ENCODE assay signal across 24 mouse cellular contexts in genomic region chr6:48803406-48804051, GRCm38 (mm10). TPM values are rescaled to one million over a fixed set of nuclear protein-coding genes. Genes with fewer than 3 reads are reported as not detected.
A peak's percentile ranks its signal among the peaks of the same experiment; 100 is the strongest.
DNase-seq lines count a peak whose midpoint lies in the region; ATAC-seq and TF ChIP-seq lines count a peak whose summit lies in the region.
"Had no signal": no experiment of that assay in that cellular context is flagged by ENCODE, and none has a peak within 500 bp of the region (broad histone marks: within the 10 kb centered on the region; RNA-seq: fewer than 3 reads in every experiment).

No protein-coding gene starts in this region.

- no peak for TF ChIP-seq EP300 in lung, postnatal 0 days (IDR thresholded peaks at IDR 0.05)

- no peaks in the 10 kb centered on the region for H3K9me3 ChIP-seq in lung, postnatal 0 days (ENCODE audit: low read length)
- 0 out of 2 replicates have a peak, but pooled peaks cover 5% of the 10 kb centered on the region for H3K9me3 ChIP-seq in hindbrain, embryonic 13.5 days
- H3K9me3 ChIP-seq: embryonic facial prominence, embryonic 13.5 days; forebrain, embryonic 13.5 days had no signal

- H3K4me2 ChIP-seq in lung, postnatal 0 days (replicated peaks; ENCODE audit: low read depth, low read length): no peak overlapping the region
- no peak overlapping the region for H3K4me2 ChIP-seq in hindbrain, embryonic 13.5 days
- H3K4me2 ChIP-seq: embryonic facial prominence, embryonic 13.5 days; forebrain, embryonic 13.5 days; heart, embryonic 13.5 days; hindbrain, embryonic 14.5 days had no signal

- no peak overlapping the region for H3K27ac ChIP-seq in lung, postnatal 0 days (ENCODE audit: low read length)
- H3K27ac ChIP-seq in hindbrain, embryonic 13.5 days: no peak overlapping the region
- H3K27ac ChIP-seq: embryonic facial prominence, embryonic 13.5 days; forebrain, embryonic 13.5 days; heart, embryonic 13.5 days; hindbrain, embryonic 14.5 days had no signal

- no peak overlapping the region for H3K4me3 ChIP-seq in lung, postnatal 0 days (ENCODE audit: low read depth, low read length)
- no peak overlapping the region for H3K4me3 ChIP-seq in hindbrain, embryonic 13.5 days
- H3K4me3 ChIP-seq: embryonic facial prominence, embryonic 13.5 days; forebrain, embryonic 13.5 days; heart, embryonic 13.5 days had no signal

- DNase-seq in CD4-positive, CD25-positive, alpha-beta regulatory T cell, adult 2 months (ENCODE audit: low read depth, low spot score): peak; percentile 24
- peak; percentile 14 for DNase-seq in lung, postnatal 0 days (ENCODE audit: low spot score)
- DNase-seq in lung, postnatal 4 days: no peak
- peak; percentile 36 for DNase-seq in naive thymus-derived CD4-positive, alpha-beta T cell, adult 2 months (ENCODE audit: low read depth)
- DNase-seq in lung, postnatal 14 days: no peak
- DNase-seq: adrenal gland, adult 2 months; adrenal gland, postnatal 36 days; cerebellum, adult 11-12 months; cerebellum, adult 9-10 months; cerebellum, postnatal 25 days; gastrocnemius, postnatal 36 days; heart, postnatal 4 days; kidney, adult 18-20 months had no signal

- ATAC-seq in CD4-positive, CD25-positive, alpha-beta regulatory T cell, adult 4 months: no peak
- no peak for ATAC-seq in lung, postnatal 0 days
- ATAC-seq in activated CD4-positive, CD25-positive, alpha-beta regulatory T cell, adult 4 months: peak; percentile 15
- no peak for ATAC-seq in hindbrain, embryonic 13.5 days (ENCODE audit: low FRiP score)
- ATAC-seq: forebrain, embryonic 13.5 days; inflammation-experienced regulatory T-cells, adult 6 months had no signal

- H3K36me3 ChIP-seq in lung, postnatal 0 days (ENCODE audit: insufficient read depth, low read length): no peaks in the 10 kb centered on the region
- no peaks in the 10 kb centered on the region for H3K36me3 ChIP-seq in hindbrain, embryonic 13.5 days
- H3K36me3 ChIP-seq: embryonic facial prominence, embryonic 13.5 days; G1E; heart, embryonic 13.5 days had no signal

- no peaks in the 10 kb centered on the region for H3K27me3 ChIP-seq in lung, postnatal 0 days (replicated peaks; ENCODE audit: insufficient read depth, low read length)
- no peaks in the 10 kb centered on the region for H3K27me3 ChIP-seq in hindbrain, embryonic 13.5 days
- H3K27me3 ChIP-seq: embryonic facial prominence, embryonic 13.5 days; forebrain, embryonic 13.5 days; heart, embryonic 13.5 days had no signal

- no peak overlapping the region for H3K9ac ChIP-seq in lung, postnatal 0 days (replicated peaks; ENCODE audit: low read depth)
- no peak overlapping the region for H3K9ac ChIP-seq in hindbrain, embryonic 13.5 days
- H3K9ac ChIP-seq: embryonic facial prominence, embryonic 13.5 days; forebrain, embryonic 13.5 days; heart, embryonic 13.5 days; hindbrain, embryonic 14.5 days had no signal

- no peaks in the 10 kb centered on the region for H3K4me1 ChIP-seq in lung, postnatal 0 days (ENCODE audit: insufficient read depth, low read depth, low read length)
- no peaks in the 10 kb centered on the region for H3K4me1 ChIP-seq in hindbrain, embryonic 13.5 days (replicated peaks)
- H3K4me1 ChIP-seq: embryonic facial prominence, embryonic 13.5 days; forebrain, embryonic 13.5 days; heart, embryonic 13.5 days had no signal

- TF ChIP-seq CTCF in lung, postnatal 0 days (IDR thresholded peaks at IDR 0.05): no peak

RNA-seq across cellular contexts. Expression of gene Gimap3, which starts 32.9 kb away (rescaled TPM):
- polyA plus RNA-seq in CD4-positive, CD25-positive, alpha-beta regulatory T cell, adult 4 months (2017; shearing (Covaris generic)): 1,000 to 10,000 TPM; 1,659 to 2,511 TPM
- 0.31 and 0.61 TPM in 2 replicates for polyA plus RNA-seq in lung, postnatal 0 days (2015; fragmentation: Nextera tagmentation; extraction: Ambion mirVana)
- polyA plus RNA-seq in activated CD4-positive, CD25-positive, alpha-beta regulatory T cell, adult 4 months (2017; shearing (Covaris generic)): 1,000 to 10,000 TPM; 1,102 to 1,198 TPM
- polyA plus RNA-seq in hindbrain, embryonic 13.5 days (2015; fragmentation: Nextera tagmentation; extraction: Ambion mirVana): not detected in 2 replicates
- polyA plus RNA-seq: C2C12; embryonic facial prominence, embryonic 13.5 days; forebrain, embryonic 13.5 days; G1E; heart, embryonic 13.5 days; heart, postnatal 0 days; hindbrain, embryonic 14.5 days had no signal

RNA-seq across cellular contexts. Expression of gene Tmem176a, which starts 37.2 kb away (rescaled TPM):
- polyA plus RNA-seq in CD4-positive, CD25-positive, alpha-beta regulatory T cell, adult 4 months (2017; shearing (Covaris generic)): 10 to 100 TPM; 14.0 to 16.7 TPM
- 485 and 539 TPM in 2 replicates for polyA plus RNA-seq in lung, postnatal 0 days (2015; fragmentation: Nextera tagmentation; extraction: Ambion mirVana)
- 10 to 100 TPM; 14.5 to 16.2 TPM for polyA plus RNA-seq in activated CD4-positive, CD25-positive, alpha-beta regulatory T cell, adult 4 months (2017; shearing (Covaris generic))
- polyA plus RNA-seq in hindbrain, embryonic 13.5 days (2015; fragmentation: Nextera tagmentation; extraction: Ambion mirVana): 19.0 and 19.9 TPM in 2 replicates
- polyA plus RNA-seq: G1E had no signal

RNA-seq across cellular contexts. Expression of gene Tmem176b, which starts 37.8 kb away (rescaled TPM):
- 10 to 100 TPM; 17.3 to 22.7 TPM for polyA plus RNA-seq in CD4-positive, CD25-positive, alpha-beta regulatory T cell, adult 4 months (2017; shearing (Covaris generic))
- polyA plus RNA-seq in lung, postnatal 0 days (2015; fragmentation: Nextera tagmentation; extraction: Ambion mirVana): 798 and 806 TPM in 2 replicates
- polyA plus RNA-seq in activated CD4-positive, CD25-positive, alpha-beta regulatory T cell, adult 4 months (2017; shearing (Covaris generic)): 10 to 100 TPM; 19.4 to 29.2 TPM
- 116 and 118 TPM in 2 replicates for polyA plus RNA-seq in hindbrain, embryonic 13.5 days (2015; fragmentation: Nextera tagmentation; extraction: Ambion mirVana)
- polyA plus RNA-seq: G1E had no signal

RNA-seq across cellular contexts. Expression of gene Gimap5, which starts 57.5 kb away (rescaled TPM):
- polyA plus RNA-seq in CD4-positive, CD25-positive, alpha-beta regulatory T cell, adult 4 months (2017; shearing (Covaris generic)): 100 to 1,000 TPM; 196 to 256 TPM
- polyA plus RNA-seq in lung, postnatal 0 days (2015; fragmentation: Nextera tagmentation; extraction: Ambion mirVana): 36.5 and 49.8 TPM in 2 replicates
- 100 to 1,000 TPM; 198 to 220 TPM for polyA plus RNA-seq in activated CD4-positive, CD25-positive, alpha-beta regulatory T cell, adult 4 months (2017; shearing (Covaris generic))
- 1.8 and 1.9 TPM in 2 replicates for polyA plus RNA-seq in hindbrain, embryonic 13.5 days (2015; fragmentation: Nextera tagmentation; extraction: Ambion mirVana)
- polyA plus RNA-seq: C2C12, G1E had no signal

Comparison
In these comparisons a context has a peak if more than half of its experiments do, and no peak if none do; other contexts are left out.
1. DNase-seq: peak in CD4-positive, CD25-positive, alpha-beta regulatory T cell, adult 2 months (single experiment), lung, postnatal 0 days (single experiment) and naive thymus-derived CD4-positive, alpha-beta T cell, adult 2 months (single experiment); none in lung, postnatal 4 days (0 of 2) and lung, postnatal 14 days (single experiment).
2. RNA of gene Gimap3, which starts 32.9 kb away (polyA plus RNA-seq): 1,659 to 2,511 TPM in CD4-positive, CD25-positive, alpha-beta regulatory T cell, adult 4 months and 1,102 to 1,198 TPM in activated CD4-positive, CD25-positive, alpha-beta regulatory T cell, adult 4 months; 0.31 to 0.61 TPM in lung, postnatal 0 days and not detected in hindbrain, embryonic 13.5 days; every median in the first group is over 100 times any median in the second.
3. RNA of gene Tmem176a, which starts 37.2 kb away (polyA plus RNA-seq): 485 to 539 TPM in lung, postnatal 0 days; 19.0 to 19.9 TPM in hindbrain, embryonic 13.5 days, 14.0 to 16.7 TPM in CD4-positive, CD25-positive, alpha-beta regulatory T cell, adult 4 months and 14.5 to 16.2 TPM in activated CD4-positive, CD25-positive, alpha-beta regulatory T cell, adult 4 months; every median in the first group is over 10 times any median in the second.